In genomic region chr14:122883821-122884584, GRCm38 (mm10) we compare ENCODE assay signal across 10 mouse cellular contexts. TPM values are rescaled to one million over a fixed set of nuclear protein-coding genes. Genes with fewer than 3 reads are reported as not detected.
A peak's percentile ranks its signal among the peaks of the same experiment; 100 is the strongest.
DNase-seq lines count a peak whose midpoint lies in the region; ATAC-seq lines count a peak whose summit lies in the region.
"Had no signal": no experiment of that assay in that cellular context is flagged by ENCODE, and none has a peak within 500 bp of the region (broad histone marks: within the 10 kb centered on the region; RNA-seq: fewer than 3 reads in every experiment).

No protein-coding gene starts in this region.

- no peaks in the 10 kb centered on the region for H3K27me3 ChIP-seq in forebrain, embryonic 10.5 days (ENCODE audit: poor library complexity, severe bottlenecking)
- H3K27me3 ChIP-seq in limb, embryonic 10.5 days (ENCODE audit: low read depth, poor library complexity, severe bottlenecking): no peaks in the 10 kb centered on the region
- H3K27me3 ChIP-seq in heart, embryonic 11.5 days (ENCODE audit: control insufficient read depth, insufficient read depth, low read length): 0 out of 2 replicates have a peak, but pooled peaks cover 2% of the 10 kb centered on the region
- H3K27me3 ChIP-seq: megakaryocyte, embryonic 14.5 days; stomach, embryonic 15.5 days had no signal

- no peak overlapping the region for H3K9ac ChIP-seq in heart, embryonic 11.5 days (ENCODE audit: low read depth, low read length)
- H3K9ac ChIP-seq: stomach, embryonic 15.5 days had no signal

- intact Hi-C loops in heart, postnatal 14 days (cut with DNase I): no loop called here

- H3K36me3 ChIP-seq in forebrain, embryonic 10.5 days (replicated peaks): no peaks in the 10 kb centered on the region
- no peaks in the 10 kb centered on the region for H3K36me3 ChIP-seq in limb, embryonic 10.5 days
- no peaks in the 10 kb centered on the region for H3K36me3 ChIP-seq in heart, embryonic 11.5 days (ENCODE audit: control insufficient read depth, insufficient read depth, low read length)

- 46% methylated on average over 10 of the region's 10 CpGs for WGBS in forebrain, embryonic 10.5 days
- WGBS in limb, embryonic 10.5 days: 26% methylated on average over 10 of the region's 10 CpGs
- WGBS in heart, embryonic 11.5 days (ENCODE audit: insufficient replicate concordance): 62% methylated on average over 10 of the region's 10 CpGs

- ATAC-seq in heart, embryonic 11.5 days (replicated peaks; ENCODE audit: insufficient number of reproducible peaks, low FRiP score, low TSS enrichment): no peak

- peak overlapping the region; percentile 77 for H3K27ac ChIP-seq in forebrain, embryonic 10.5 days
- H3K27ac ChIP-seq in limb, embryonic 10.5 days: peak overlapping the region; percentile 75; the same call in 1 of the 2 replicates
- H3K27ac ChIP-seq in heart, embryonic 11.5 days (ENCODE audit: low read depth, low read length): no peak overlapping the region
- H3K27ac ChIP-seq: stomach, embryonic 15.5 days had no signal

- H3K4me2 ChIP-seq in heart, embryonic 11.5 days: no peak overlapping the region
- H3K4me2 ChIP-seq: stomach, embryonic 15.5 days had no signal

- peaks cover 51% of the 10 kb centered on the region for H3K4me1 ChIP-seq in forebrain, embryonic 10.5 days
- peaks cover 64% of the 10 kb centered on the region for H3K4me1 ChIP-seq in limb, embryonic 10.5 days
- peaks cover 15% of the 10 kb centered on the region for H3K4me1 ChIP-seq in heart, embryonic 11.5 days (ENCODE audit: control insufficient read depth, insufficient read depth, low read length)
- H3K4me1 ChIP-seq: megakaryocyte, embryonic 14.5 days had no signal

- H3K4me3 ChIP-seq in forebrain, embryonic 10.5 days: no peak overlapping the region
- H3K4me3 ChIP-seq in limb, embryonic 10.5 days: no peak overlapping the region
- no peak overlapping the region for H3K4me3 ChIP-seq in heart, embryonic 11.5 days (ENCODE audit: low read depth, low read length)
- H3K4me3 ChIP-seq: megakaryocyte, embryonic 14.5 days; stomach, embryonic 15.5 days had no signal

- no peaks in the 10 kb centered on the region for H3K9me3 ChIP-seq in forebrain, embryonic 10.5 days
- no peaks in the 10 kb centered on the region for H3K9me3 ChIP-seq in limb, embryonic 10.5 days (replicated peaks)
- H3K9me3 ChIP-seq in heart, embryonic 11.5 days (replicated peaks; ENCODE audit: control insufficient read depth, low read length): no peaks in the 10 kb centered on the region
- H3K9me3 ChIP-seq: megakaryocyte, embryonic 14.5 days; stomach, embryonic 15.5 days had no signal

- DNase-seq in heart, adult 11 months: peak; percentile 84
- no peak for DNase-seq in heart, postnatal 14 days
- DNase-seq in A20 (ENCODE audit: low read depth, low spot score): peak; percentile 32
- DNase-seq in forebrain, embryonic 10.5 days (ENCODE audit: extremely low spot score, low spot score): no peak
- peak; percentile 33 for DNase-seq in limb, embryonic 10.5 days (ENCODE audit: low spot score)
- DNase-seq in ovary, postnatal 10 days (ENCODE audit: low spot score): no peak
- DNase-seq in urinary bladder, postnatal 36 days (ENCODE audit: low spot score in 2 of 2): no peak

RNA-seq across cellular contexts. Expression of gene Ggact, which starts 29.6 kb away (rescaled TPM):
- 10 to 100 TPM; 22.5 to 25.0 TPM for total RNA-seq in heart, postnatal 14 days (2021)
- 5.9 and 7.4 TPM in 2 replicates for polyA plus RNA-seq in forebrain, embryonic 10.5 days (2016; fragmentation: Nextera tagmentation; extraction: Ambion mirVana)
- polyA plus RNA-seq in limb, embryonic 10.5 days (2016; fragmentation: Nextera tagmentation; extraction: Ambion mirVana): 8.0 and 8.8 TPM in 2 replicates
- 11.6 and 15.0 TPM in 2 replicates for polyA plus RNA-seq in heart, embryonic 11.5 days (2014; fragmentation: Nextera tagmentation; extraction: Ambion mirVana)

Comparison
In these comparisons a context has a peak if more than half of its experiments do, and no peak if none do; other contexts are left out.
1. DNase-seq: peak in heart, adult 11 months (single experiment), A20 (single experiment) and limb, embryonic 10.5 days (single experiment); none in heart, postnatal 14 days (0 of 2), forebrain, embryonic 10.5 days (single experiment), ovary, postnatal 10 days (single experiment) and urinary bladder, postnatal 36 days (0 of 2).